ENCODE assay signal across 40 mouse cellular contexts in the genomic region with DNA sequence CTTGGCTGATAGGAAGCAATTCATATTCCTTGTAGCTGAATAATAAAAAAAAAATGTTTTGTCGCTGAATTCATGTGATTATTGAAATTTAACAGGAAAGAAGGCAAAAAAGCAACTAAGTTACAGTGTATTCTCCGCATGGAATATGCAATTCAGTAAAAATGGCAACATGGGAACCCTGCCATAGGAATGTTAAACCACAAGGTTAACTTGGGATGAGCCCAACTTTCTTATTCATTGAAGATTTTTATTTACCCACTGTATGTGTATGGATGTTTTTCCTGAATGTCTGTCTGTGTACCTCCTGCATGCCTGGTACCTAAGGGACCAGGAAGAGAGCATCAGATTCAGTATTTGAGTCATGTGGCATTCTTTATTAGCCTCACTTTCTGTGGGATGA. TPM values are rescaled to one million over a fixed set of nuclear protein-coding genes. Genes with fewer than 3 reads are reported as not detected.
"Had no signal": no experiment of that assay in that cellular context is flagged by ENCODE, and none has a peak within 500 bp of the region (broad histone marks: within the 10 kb centered on the region; RNA-seq: fewer than 3 reads in every experiment).

No protein-coding gene starts in this region.

- DNase-seq: heart, postnatal 10 days; heart, postnatal 14 days; heart, postnatal 36 days; heart, postnatal 4 days; kidney, adult 11 months; kidney, adult 18-20 months; kidney, adult 2 months; kidney, adult 8-10 months; kidney, adult 9 months; kidney, postnatal 10 days; kidney, postnatal 14 days; kidney, postnatal 25 days; kidney, postnatal 36 days; kidney, postnatal 4 days; layer of hippocampus, adult 9-11 months; layer of hippocampus, postnatal 36 days had no signal

- H3K4me3 ChIP-seq: heart, embryonic 12.5 days; heart, embryonic 13.5 days; heart, embryonic 15.5 days; hindbrain, embryonic 10.5 days; hindbrain, embryonic 12.5 days; hindbrain, embryonic 13.5 days; hindbrain, embryonic 15.5 days; intestine, embryonic 15.5 days; kidney, embryonic 15.5 days; layer of hippocampus, adult 2 months; left cerebral cortex, adult 2 months had no signal

- H3K27me3 ChIP-seq: heart, embryonic 12.5 days; heart, embryonic 13.5 days; heart, embryonic 15.5 days; hindbrain, embryonic 12.5 days; hindbrain, embryonic 13.5 days; hindbrain, embryonic 15.5 days; intestine, embryonic 15.5 days; kidney, embryonic 15.5 days had no signal

- H3K9ac ChIP-seq: heart, embryonic 12.5 days; heart, embryonic 13.5 days; heart, embryonic 15.5 days; hindbrain, embryonic 12.5 days; hindbrain, embryonic 13.5 days; hindbrain, embryonic 14.5 days; hindbrain, embryonic 15.5 days; intestine, embryonic 15.5 days; kidney, embryonic 15.5 days had no signal

- H3K9me3 ChIP-seq: heart, embryonic 12.5 days; heart, embryonic 13.5 days; heart, embryonic 15.5 days; hindbrain, embryonic 10.5 days; hindbrain, embryonic 12.5 days; hindbrain, embryonic 13.5 days; hindbrain, embryonic 15.5 days; intestine, embryonic 15.5 days; kidney, embryonic 15.5 days had no signal

- H3K4me1 ChIP-seq: heart, embryonic 12.5 days; heart, embryonic 15.5 days; hindbrain, embryonic 12.5 days; hindbrain, embryonic 15.5 days; intestine, embryonic 15.5 days; kidney, embryonic 15.5 days had no signal

- H3K27ac ChIP-seq: heart, embryonic 13.5 days; heart, embryonic 15.5 days; hindbrain, embryonic 10.5 days; hindbrain, embryonic 12.5 days; hindbrain, embryonic 13.5 days; hindbrain, embryonic 14.5 days; hindbrain, embryonic 15.5 days; hindbrain, postnatal 0 days; intestine, embryonic 15.5 days; kidney, embryonic 15.5 days; kidney, postnatal 0 days; layer of hippocampus, adult 2 months; left cerebral cortex, adult 2 months had no signal

- ATAC-seq: hindbrain, embryonic 16.5 days; hindbrain, postnatal 0 days; inflammation-experienced regulatory T-cells, adult 6 months; intestine, embryonic 15.5 days; intestine, embryonic 16.5 days; intestine, postnatal 0 days had no signal

- H3K4me2 ChIP-seq: heart, embryonic 12.5 days; heart, embryonic 13.5 days; heart, embryonic 15.5 days; hindbrain, embryonic 12.5 days; hindbrain, embryonic 13.5 days; hindbrain, embryonic 14.5 days; hindbrain, embryonic 15.5 days; intestine, embryonic 15.5 days; kidney, embryonic 15.5 days had no signal

- H3K36me3 ChIP-seq: hindbrain, embryonic 12.5 days had no signal

RNA-seq across cellular contexts. Expression of a gene that starts 48.8 kb away (rescaled TPM):
- polyA plus RNA-seq: heart, embryonic 12.5 days; heart, embryonic 13.5 days; heart, embryonic 14.5 days; heart, embryonic 15.5 days; heart, embryonic 16.5 days; heart, postnatal 0 days; inflammation-experienced regulatory T-cells, adult 6 months; intestine, embryonic 14.5 days; intestine, embryonic 15.5 days; intestine, embryonic 16.5 days; intestine, postnatal 0 days; kidney, adult 2 months; kidney, embryonic 14.5 days; kidney, postnatal 0 days; large intestine, adult 2 months had no signal
